Mouse (Mus musculus) adrenal gland (tissue): Measurements from ENCODE around the gene Tmem240.
"Not testable (repeated sequence)": the region's sequence is repeated elsewhere in the genome, so short reads cannot be mapped to it uniquely, and the experiment has no call there.

Source experiments
- intact Hi-C: fragments of 180-260 bp; cut with DNase I; formaldehyde crosslinking; loops from one replicate; pipeline ENCODE4 v1.15.1; 2025
- long read RNA-seq, 2 experiments: library from polyadenylated mRNA; unstranded; transcript quantifications; one replicate each; pipeline ENCODE4 v2.0.0; 2020; ENCODE audit warnings: borderline replicate concordance in 1 of 2; ENCODE audit not compliant: insufficient replicate concordance in 1 of 2

Tmem240 gene
- long read RNA-seq, experiment 1, full-length matches to known transcripts = 1 of 1 reads
- long read RNA-seq, experiment 1, partial matches to known transcripts = 0 of 1 reads
- long read RNA-seq, experiment 1, other reads (novel, unspliced or antisense) = 0 of 1 reads
- long read RNA-seq, experiment 2, full-length matches to known transcripts = 2 of 2 reads
- long read RNA-seq, experiment 2, partial matches to known transcripts = 0 of 2 reads
- long read RNA-seq, experiment 2, other reads (novel, unspliced or antisense) = 0 of 2 reads

DNA sequence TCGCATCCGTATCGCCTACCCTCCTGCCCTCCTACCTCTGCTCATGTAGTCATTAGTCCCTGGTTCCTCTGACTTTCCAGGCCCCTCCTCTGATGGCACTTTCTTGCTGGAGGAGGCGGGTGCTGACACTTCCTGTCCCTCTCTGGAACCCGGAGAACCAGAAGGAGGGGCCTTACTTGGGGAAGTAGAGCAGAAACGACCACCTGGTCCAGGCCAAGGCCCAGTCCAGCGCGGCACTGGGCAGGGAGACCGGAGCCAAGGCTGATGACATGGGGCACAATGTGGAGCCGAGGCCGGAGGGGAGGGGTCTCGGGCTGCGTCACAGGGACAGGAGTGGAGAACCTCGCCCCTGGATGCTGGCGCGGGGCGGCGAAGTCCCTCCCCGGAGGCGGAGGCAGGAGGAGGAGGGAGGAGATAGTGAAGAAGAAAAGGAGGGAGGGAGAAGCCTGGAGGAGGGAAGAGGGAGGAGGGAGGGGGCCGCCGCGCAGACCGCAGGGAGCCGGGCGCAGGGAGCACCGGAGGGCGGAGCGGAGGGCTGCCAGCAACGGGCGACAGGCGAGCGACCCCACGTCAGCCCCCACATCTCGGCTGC lies at the start of gene Tmem240:
Tmem240 (plus strand) TSS at position 451 of the 592 bp plus-strand sequence.
- intact Hi-C loops = no loop called here

DNA sequence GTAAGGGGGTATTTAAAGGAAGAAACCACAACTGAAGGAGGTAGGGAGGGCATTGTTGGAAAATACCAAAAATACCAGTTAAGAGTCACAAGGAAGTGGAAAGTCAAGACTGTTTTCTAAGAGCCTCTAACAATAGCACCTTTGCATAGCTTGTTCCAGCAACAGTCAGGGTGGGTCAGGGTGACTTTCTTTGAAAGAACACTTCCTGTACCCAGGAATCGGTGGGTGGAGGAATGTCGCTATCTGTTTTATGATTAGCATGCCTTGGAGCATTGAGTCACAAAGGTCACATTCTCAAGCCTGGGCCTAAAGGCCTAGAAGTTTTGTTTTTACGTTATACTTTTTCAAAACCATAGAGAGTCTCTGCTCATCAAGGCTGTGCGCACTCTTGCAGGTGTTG lies 46.8 kb upstream of the Tmem240 start:
- intact Hi-C loops = not testable (repeated sequence)

DNA sequence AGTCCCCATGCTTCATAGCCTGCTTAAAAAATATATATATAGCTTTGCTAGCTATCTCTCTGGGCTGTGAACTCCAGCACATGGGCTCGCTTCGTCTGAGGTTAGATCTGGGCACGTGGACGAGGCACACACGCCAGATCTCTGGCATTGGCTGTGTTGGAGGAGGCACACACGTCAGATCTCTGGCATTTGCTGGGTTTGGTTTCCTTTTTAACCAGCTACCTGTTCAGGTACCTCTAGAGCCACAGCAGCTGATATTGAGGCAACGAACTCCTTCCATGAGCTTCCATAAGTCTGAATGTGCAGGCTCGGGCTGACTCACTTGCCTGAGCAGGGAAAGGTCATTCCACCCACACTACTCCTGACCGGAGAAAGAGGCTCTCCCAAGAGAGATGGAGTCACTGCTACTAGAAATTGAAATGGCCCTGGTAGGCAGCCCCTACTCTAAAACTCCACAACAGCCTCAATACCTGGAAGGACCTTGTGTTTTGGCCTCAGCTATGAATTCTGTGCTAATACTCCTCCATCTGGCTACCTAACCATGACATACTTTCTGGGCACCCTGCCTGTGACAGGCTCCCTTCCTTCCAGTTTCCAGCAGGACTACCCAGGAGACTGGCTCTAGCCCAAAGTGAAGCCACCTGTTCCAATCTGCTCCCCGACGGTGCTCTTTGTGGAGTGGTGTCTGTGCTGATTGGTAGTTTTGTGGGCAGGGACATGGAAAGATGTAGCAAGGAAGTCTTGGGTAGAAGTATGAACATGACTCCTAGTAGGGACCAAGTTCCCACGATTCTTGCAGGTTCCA lies 43.8 kb upstream of the Tmem240 start:
- intact Hi-C loops = loop anchor here (10.0 kb wide), 1 partner anchor 206 kb away; no protein-coding TSS in a partner anchor

DNA sequence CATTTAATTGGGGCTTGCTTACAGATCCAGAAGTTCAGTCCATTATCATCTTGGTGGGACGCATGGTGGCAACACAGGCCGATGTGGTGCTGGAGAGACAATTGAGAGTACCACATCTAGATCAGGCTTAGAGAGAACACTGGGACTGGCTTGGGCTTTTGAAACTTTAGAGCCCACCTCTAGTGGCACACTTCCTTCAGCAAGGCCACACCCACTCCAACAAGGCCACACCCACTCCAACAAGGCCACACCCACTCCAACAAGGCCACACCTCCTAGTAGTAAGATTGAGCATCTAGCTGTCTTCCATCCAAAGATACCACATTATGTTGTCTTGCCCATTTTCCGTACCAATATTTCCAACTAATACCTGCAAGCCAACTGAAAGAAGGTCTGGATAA lies 42.2 kb upstream of the Tmem240 start:
- intact Hi-C loops = loop anchor here (10.0 kb wide), 1 partner anchor 208 kb away; no protein-coding TSS in a partner anchor

DNA sequence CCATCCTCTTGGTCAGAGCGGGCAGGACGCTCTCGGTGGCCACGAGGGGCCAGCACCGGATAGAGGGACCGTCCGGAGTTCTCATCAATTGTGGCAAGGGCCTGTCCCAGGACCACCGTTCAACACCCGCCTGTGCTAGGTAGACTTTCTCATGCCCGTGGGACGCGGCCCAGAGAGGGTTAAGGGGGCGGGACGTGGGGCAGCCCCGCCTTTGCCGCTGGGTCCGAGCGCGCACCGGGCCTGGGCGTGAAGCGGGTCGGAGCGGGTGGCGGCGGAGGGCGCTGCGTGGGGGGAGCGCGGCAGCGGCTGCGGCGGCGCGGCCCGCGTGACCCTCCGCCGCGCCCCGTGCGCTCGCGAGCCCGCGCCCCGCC lies 40.5 kb upstream of the Tmem240 start, which contains the start of gene Fndc10:
Fndc10 (plus strand) TSS at position 232 of the 371 bp plus-strand sequence.
- intact Hi-C loops = loop anchor here (10.0 kb wide), 1 partner anchor 209 kb away; no protein-coding TSS in a partner anchor

DNA sequence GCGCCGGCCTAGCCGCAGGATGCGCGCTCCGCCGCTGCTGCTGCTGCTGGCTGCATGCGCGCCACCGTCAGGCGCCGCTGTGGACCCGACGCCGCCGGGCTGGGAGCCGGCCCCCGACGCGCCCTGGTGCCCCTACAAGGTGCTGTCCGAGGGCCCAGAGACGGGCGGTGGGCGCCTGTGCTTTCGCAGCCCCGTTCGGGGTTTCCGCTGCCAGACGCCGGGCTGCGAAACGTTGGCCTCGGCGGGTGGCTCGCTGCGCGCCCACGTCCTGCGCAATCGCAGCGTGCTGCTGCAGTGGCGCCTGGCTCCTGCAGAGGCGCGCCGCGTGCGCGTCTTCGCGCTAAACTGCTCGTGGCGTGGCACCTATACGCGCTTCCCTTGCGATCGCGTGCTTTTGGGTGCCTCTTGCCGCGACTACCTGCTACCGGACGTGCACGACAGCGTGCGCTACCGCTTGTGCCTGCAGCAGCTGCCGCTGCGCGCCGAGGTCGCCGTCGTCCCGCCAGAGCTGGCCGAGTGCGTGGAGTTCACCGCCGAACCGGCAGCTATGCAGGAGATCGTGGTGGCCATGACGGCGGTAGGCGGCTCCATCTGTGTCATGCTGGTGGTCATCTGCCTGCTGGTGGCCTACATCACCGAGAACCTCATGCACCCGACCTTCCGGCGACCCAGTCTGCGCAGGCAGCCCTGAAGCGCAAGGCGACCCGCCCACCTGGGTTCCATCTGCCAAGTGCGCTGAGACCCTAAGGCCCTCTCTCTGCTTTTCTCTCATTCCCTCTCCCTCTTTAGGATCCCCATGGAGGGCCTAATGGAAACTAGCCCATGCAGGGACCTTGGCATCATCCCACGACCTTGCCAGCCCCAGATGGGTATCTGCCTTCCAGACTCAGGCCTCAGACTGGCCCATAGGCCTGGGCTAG lies 39.9 kb upstream of the Tmem240 start:
- intact Hi-C loops = loop anchor here (10.0 kb wide), 1 partner anchor 210 kb away; no protein-coding TSS in a partner anchor

DNA sequence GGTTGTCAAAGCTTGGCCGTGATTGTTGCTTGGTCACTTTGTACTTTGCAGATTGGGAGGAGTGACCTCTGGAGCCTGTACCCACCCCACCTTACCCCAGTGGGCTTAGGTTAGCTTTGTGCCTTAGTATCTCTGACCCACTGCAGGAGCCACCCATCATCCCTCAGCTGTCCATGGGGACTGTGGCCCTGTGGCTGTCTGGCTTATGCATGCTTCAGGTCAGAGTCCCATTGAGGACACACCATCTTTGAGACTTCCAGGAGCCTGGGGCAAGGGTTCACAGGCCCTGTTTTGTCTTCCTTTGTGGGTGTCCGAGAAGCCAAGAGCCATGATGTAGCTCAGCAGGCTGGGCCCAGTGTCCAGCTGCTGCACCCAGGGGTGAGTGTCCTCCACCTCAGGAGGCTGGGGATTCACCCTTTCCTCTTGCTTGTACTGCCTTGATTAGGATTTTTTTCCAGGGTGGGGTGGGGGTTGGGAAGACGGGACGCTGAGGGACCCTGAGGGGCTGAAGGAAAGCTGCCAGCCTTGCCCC lies 39.0 kb upstream of the Tmem240 start:
- intact Hi-C loops = loop anchor here (10.0 kb wide), 1 partner anchor 211 kb away; no protein-coding TSS in a partner anchor

DNA sequence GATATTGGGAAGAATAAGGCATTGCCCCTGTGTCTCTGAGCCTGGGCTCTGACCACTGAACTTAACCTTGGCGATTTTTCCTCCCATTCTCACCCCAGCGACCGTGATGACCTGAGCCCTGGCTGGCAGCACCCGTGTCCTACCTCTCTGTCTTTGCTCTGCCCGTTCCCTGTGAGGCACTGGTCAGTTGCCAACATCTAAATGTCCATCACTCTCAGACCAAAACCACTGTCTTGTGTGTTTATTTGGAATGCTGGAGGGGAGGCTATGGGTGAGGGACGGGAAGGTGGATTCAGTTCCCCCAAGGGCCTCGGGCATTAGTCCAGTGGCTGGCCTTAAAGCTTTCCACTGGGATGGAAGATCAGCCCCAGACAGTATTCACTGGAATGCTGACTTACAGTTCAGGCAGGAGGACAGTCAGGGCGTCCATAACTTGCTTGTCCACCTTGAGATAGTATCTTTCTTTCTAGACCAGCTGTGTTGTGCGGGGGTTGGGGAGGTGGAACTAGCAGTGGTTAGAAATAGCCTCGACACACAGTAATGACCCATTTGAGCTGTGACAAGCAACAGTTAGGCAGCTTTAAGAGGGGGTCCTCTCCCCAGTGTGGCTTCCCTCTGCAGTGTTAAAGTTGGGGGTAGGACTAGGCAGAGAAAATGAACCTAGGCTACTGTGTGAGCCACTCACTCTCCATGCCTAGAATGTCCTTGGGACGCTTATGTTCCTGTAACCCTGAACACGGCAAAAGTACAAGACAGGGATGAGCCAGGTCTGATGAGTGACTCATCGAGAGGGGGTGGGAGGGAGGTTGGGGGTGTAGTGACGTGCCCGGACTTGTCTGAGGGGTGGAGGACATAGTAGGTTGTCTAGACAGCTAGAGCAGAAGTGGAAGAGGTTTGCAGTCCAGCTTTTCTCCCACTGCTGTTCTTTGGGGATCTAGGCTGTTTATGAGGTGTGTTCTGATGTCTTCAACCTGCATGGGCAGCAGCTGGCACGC lies 38.0 kb upstream of the Tmem240 start:
- intact Hi-C loops = loop anchor here (10.0 kb wide), 1 partner anchor 212 kb away; no protein-coding TSS in a partner anchor

DNA sequence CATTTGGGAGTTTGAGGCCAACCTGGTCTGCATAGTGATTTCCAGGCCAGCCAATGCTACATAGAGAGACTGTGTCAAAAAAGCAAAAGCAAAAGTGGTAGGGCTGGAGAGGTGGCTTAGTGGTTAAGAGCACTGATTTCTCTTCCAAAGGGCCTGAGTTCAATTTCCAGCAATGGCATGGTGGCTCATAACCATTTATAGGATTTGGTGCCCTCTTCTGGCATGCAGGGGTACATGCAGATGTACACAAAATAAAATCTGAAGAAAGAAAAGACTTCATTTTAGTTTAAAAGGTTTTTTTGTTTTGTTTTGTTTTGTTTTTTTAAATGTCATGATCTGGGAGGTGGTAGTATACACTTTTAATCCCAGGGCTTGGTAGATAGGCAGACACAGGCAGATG lies 34.2 kb upstream of the Tmem240 start:
- intact Hi-C loops = no loop called here

DNA sequence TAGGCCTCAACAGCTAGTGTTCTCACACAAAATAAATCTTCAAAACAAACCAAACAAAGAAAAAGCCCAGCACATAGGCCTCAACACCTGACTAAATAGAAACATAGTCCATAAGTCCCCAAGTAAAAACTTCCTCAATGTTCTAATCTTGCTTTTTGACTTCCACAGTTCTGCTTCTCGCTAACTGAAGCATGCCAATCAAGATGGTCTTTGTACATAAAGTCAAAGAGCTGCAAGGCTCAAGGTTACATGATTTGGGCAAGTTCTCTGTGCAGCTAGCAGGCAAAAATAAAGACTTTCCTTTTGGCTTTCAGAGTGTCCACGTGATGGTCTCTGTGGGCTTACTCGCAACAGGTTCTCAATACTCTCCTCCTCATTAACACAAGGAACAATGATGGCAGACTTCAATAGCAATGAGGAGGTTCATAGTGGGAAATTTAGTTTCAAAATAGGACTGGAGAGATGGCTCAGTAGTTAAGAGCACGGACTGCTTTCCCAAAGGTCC lies 31.1 kb upstream of the Tmem240 start:
- intact Hi-C loops = no loop called here

DNA sequence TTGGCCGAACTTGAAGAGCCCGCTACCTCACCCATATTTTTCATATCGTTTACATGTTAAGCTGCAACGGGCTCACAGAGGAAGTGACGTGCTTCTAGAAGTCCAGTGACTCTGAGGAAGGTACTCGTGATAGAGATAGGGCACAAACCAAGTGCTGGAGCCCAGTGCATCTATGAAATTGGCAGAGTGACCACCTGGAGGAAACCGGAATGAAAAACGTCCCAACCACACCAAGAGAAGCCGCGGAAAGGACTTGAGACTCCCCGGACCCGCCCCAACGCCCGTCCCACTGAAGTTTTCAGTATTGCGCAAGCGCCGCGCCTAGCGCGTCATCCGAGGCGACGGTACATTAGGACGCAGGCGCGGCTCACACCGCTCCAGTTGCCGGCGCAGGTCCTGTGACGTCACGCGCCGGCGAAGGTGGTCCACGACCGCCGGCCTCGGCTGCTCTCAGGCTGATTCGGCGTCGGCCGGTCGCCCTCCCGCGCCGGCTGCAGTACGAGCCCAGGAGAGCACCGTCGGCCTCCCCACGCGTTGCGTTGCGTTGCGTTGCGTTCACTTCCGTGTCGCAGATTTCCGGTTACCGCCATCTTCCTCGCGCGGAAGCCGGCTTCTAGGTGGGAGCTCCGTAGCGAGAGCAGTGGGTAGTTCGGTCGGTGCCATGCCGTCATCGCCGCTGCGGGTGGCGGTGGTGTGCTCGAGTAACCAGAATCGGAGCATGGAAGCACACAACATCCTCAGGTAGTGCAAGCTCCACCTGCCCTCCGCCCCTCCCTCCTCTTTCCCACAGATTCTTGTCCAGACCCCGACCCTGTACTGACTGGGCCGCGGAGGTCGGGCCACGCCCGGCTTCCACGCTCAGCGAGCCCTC lies 29.6 kb upstream of the Tmem240 start, which contains the start of gene Ssu72:
Ssu72 (plus strand) TSS at position 80 of the 871 bp plus-strand sequence.
- intact Hi-C loops = no loop called here

DNA sequence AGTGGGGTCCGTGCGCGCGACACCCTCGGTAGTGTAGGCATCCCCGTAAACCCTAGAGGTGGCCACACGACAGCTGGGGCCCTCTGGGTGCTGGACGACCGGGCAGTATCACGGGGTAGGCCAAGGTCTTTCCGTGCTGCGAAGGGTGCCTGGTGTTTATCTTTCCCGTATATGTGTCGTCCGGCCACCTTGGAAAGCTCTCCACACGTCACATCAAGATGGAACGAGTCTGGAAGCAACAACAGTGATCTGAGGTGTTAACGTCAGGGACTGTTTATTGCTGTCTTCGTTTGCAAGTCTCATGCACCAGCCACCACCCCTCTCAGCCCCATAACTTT lies 29.0 kb upstream of the Tmem240 start:
- intact Hi-C loops = no loop called here

DNA sequence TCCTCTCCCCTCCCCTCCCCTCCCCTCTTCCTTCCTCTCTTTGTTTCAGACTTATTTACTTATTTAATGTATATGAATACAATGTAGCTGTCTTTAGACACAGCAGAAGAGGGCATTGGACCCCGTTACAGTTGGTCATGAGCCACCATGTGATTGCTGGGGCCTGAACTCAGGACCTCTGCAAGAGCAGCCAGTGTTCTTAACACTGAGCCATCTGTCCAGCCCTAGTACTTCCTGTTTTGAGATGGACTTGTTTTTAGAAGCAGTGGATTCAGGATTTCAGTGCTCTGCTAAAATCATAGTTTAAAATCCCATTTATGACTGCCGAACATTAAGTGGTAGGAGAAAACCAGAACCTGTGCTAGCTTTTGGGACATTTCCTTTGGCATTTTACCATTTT lies 26.0 kb upstream of the Tmem240 start:
- intact Hi-C loops = no loop called here

DNA sequence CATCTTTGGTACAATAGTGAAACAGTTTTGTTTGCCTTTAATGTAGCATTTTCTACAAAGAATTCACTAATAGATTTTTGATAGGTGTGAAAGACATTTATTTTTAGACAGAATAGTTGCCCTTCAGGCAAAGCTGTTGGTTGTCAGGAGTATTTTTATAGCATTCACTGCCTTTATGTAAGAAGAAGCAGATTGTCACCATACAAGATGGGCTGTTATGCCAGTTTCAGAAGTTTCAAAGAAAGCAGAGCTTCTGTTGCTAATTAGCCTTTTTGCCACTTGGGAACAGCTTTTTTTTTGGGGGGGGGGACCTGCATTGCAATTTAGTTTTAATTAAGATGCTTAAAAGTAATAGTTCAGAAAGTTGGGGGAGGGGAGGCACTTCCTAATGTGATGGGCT lies 25.6 kb upstream of the Tmem240 start:
- intact Hi-C loops = no loop called here

DNA sequence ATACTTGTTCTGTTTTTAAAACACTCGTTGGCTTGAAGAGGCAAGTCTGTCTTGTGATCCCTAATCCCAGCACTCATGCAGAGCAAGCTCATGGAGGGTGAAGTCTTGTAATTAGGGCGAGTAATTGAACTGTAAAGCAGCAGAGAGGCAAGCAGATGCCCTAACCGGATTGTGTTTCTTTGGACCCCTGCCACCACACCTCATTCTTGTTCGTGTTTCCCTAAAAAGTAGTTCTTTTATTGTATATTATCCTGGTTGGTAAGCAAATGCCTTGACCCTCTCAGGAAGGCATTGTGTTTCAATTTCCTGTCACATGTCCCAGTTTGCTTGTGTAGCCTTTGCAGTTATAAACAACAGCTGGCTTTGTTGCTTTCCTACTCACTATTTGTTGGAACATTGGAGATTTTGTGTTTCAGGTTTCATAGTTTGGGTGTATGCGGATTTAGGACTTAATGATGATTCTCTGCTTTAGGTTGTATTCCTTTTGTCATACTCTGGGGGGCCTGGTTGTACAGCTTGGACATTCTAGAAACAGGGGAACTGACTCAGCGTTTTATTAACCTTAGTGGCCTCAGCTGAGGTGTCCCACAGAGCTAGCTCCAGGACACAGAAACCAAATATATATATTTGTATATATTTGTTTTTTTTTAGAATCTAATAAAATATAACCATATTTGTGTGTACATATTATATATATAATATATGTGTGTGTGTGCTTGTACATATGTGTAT lies 23.9 kb upstream of the Tmem240 start:
- intact Hi-C loops = no loop called here

DNA sequence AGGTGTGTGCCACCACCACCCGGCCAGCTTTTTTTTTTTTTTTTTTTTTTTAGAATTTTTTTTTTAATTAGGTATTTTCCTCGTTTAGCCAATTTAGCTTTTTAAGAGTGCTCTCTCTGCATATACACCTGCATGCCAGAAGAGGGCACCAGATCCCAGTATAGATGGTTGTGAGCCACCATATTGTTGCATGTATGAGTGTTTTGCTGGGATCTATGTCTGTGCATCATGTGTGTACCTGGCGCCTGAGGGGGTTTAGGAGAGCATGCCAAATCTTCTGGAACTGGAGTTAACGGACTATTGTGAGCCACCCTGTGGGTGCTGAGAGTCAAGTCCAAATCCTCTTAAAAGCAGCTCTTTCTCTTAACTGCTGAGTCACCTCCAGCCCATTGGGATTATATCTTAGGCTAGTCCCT lies 12.9 kb upstream of the Tmem240 start:
- intact Hi-C loops = loop anchor here (2.0 kb wide), 1 partner anchor 47 kb away; no protein-coding TSS in a partner anchor

DNA sequence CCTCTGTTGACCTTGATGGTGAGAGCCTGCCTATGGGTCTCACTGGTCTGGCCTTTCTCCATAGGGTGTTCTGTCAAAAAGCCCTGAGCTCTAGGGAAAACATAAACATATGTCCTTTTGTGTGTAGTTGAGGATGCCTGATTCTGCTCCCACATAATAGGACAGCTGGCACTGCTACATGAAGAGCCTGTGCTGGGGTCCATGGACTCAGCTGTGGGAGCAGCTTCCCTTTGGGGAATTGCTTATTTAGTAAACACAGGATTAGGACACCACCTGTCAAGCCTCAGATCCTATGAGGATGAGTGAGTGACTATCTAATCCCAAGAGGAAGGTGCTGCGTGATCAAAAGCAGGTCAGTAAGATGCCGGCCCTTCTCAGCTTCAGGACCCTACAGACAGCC lies 6.6 kb upstream of the Tmem240 start:
- intact Hi-C loops = no loop called here
